Mouse (Mus musculus): Measurements from ENCODE around the gene Ugt1a5. TPM values are rescaled to one million over a fixed set of nuclear protein-coding genes. Genes with fewer than 3 reads are reported as not detected.

Gene Ugt1a5
- polyA plus RNA-seq, 1 experiment from 2014 or later = not detected

Other genes starting within 250 kb of the Ugt1a5 start
- gene Usp40, start 157.5 kb upstream of the Ugt1a5 start, polyA plus RNA-seq (2015; fragmentation: Nextera tagmentation; extraction: Ambion mirVana) = 38.0 and 39.2 TPM in 2 replicates
- not detected in 2 replicates for gene Ugt1a10, start 110.6 kb upstream of the Ugt1a5 start, polyA plus RNA-seq (2015; fragmentation: Nextera tagmentation; extraction: Ambion mirVana)
- not detected in 2 replicates for gene Ugt1a9, start 95.2 kb upstream of the Ugt1a5 start, polyA plus RNA-seq (2015; fragmentation: Nextera tagmentation; extraction: Ambion mirVana)
- not detected in 2 replicates for gene Ugt1a8, start 78.2 kb upstream of the Ugt1a5 start, polyA plus RNA-seq (2015; fragmentation: Nextera tagmentation; extraction: Ambion mirVana)
- gene Ugt1a7c, start 71.0 kb upstream of the Ugt1a5 start, polyA plus RNA-seq (2015; fragmentation: Nextera tagmentation; extraction: Ambion mirVana) = 4.2 and 4.6 TPM in 2 replicates
- gene Ugt1a6b, start 62.8 kb upstream of the Ugt1a5 start, polyA plus RNA-seq (2015; fragmentation: Nextera tagmentation; extraction: Ambion mirVana) = 0.60 and 1.00 TPM in 2 replicates
- gene Ugt1a6a, start 31.2 kb upstream of the Ugt1a5 start, polyA plus RNA-seq (2015; fragmentation: Nextera tagmentation; extraction: Ambion mirVana) = 7.5 and 8.1 TPM in 2 replicates
- gene Ugt1a2, start 34.6 kb downstream of the Ugt1a5 start, polyA plus RNA-seq (2015; fragmentation: Nextera tagmentation; extraction: Ambion mirVana) = not detected in 2 replicates
- gene Dnajb3, start 39.8 kb downstream of the Ugt1a5 start, polyA plus RNA-seq (2015; fragmentation: Nextera tagmentation; extraction: Ambion mirVana) = 11.1 and 11.6 TPM in 2 replicates
- gene Ugt1a1, start 45.9 kb downstream of the Ugt1a5 start, polyA plus RNA-seq (2015; fragmentation: Nextera tagmentation; extraction: Ambion mirVana) = 10.8 and 12.3 TPM in 2 replicates
- 1.6 and 2.2 TPM in 2 replicates for gene Mroh2a, start 61.0 kb downstream of the Ugt1a5 start, polyA plus RNA-seq (2015; fragmentation: Nextera tagmentation; extraction: Ambion mirVana)
- 161 and 168 TPM in 2 replicates for gene Hjurp, start 111.6 kb downstream of the Ugt1a5 start, polyA plus RNA-seq (2015; fragmentation: Nextera tagmentation; extraction: Ambion mirVana)
- not detected in 2 replicates for gene Trpm8, start 111.6 kb downstream of the Ugt1a5 start, polyA plus RNA-seq (2015; fragmentation: Nextera tagmentation; extraction: Ambion mirVana)
- 0.54 TPM in 1 of 2 replicates, not detected in the other for gene Spp2, start 240.9 kb downstream of the Ugt1a5 start, polyA plus RNA-seq (2015; fragmentation: Nextera tagmentation; extraction: Ambion mirVana)

All from limb, embryonic 15.5 days (tissue).